Mouse (Mus musculus) liver, embryonic 14 days (tissue): ENCODE results near the gene Pdk2. TPM values are rescaled to one million over a fixed set of nuclear protein-coding genes. Genes with fewer than 3 reads are reported as not detected.

Experiments used
- polyA plus RNA-seq: library from polyadenylated mRNA; depleted of rRNA; stranded (reverse); fragments of >200 nt; gene quantifications from 2 replicates; pipeline ENCODE4 v1.2.3, GENCODE M21; 2012; rRNA removed

The Pdk2 gene
- 3.2 and 3.5 TPM in 2 replicates for polyA plus RNA-seq

DNA sequence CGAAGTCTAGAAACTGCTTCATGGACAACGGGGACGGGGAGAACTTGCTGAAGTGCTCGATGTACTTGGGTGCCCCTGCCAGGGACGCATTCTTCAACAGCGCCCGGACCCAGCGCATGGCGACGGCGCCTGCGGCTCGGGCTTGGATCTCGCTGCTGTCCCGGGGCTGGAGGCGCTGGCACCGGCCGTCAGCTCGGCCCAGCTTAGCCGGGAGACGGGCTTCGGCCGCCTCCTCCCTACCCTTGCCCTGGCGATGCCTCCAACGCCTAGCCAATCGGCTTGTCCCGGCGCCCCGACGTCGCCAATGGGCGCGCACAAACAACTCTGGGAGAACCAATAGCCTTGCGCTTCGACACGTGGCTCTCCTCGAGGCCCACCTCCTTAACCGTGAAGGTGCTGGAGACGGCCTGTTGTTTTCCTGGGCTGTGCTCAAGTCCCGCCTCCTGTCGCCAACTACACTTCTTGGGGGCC, at the start of gene Pdk2:
Pdk2 (minus strand) TSS at position 216 of the 471 bp plus-strand sequence.

DNA sequence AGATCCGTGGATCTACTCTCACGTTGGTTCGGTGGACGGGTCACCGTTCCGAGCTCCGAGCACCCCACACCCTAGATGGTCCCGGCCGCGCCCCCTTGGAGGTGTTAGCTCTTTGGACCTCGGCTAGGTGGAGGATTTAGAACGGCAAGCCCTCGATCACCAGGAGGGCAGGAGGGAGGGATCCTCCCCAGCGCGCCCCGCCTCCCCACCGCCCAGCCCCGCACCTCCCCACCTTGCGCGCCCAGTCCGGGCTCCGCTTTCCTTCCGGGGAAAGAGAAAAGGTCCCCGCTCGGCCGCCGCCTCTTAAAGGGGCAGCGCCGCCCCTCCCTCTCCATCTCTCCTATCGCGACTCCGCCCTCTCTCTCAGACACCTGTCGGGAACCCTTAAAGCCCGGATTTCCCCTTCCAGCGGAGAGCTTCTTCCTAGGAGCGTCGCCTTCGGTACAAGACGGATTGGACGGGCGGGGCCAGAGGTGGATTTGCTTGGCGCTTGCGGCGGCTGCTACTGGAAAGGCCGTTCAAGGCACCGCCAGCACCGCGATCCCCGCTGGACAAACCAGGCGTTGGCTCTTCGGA, 35.5 kb upstream of the Pdk2 start, which contains the start of gene Itga3:
Itga3 (minus strand) TSS at position 266 of the 576 bp plus-strand sequence.

DNA sequence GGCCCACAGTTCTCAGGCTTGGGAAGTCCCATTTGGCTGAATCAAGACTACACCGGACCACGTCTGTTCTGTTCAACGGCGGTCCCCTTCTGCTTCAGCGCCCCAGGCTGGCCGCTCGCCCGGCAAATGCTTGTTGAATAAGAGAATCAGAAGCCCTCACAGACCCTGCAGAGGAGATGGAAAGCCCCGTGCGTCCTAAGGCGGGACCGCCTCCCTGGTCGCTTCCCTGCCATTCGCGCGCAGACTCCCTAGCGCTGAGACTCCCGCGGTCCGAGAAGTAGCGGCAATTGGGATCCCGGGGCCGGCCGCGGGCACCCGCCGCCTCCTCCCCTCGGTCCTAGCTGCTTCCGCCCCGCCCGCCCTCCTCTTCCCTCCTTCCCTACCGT, 31.5 kb downstream of the Pdk2 start, which contains the start of gene Samd14:
Samd14 (plus strand) TSS at position 251 of the 386 bp plus-strand sequence.

DNA sequence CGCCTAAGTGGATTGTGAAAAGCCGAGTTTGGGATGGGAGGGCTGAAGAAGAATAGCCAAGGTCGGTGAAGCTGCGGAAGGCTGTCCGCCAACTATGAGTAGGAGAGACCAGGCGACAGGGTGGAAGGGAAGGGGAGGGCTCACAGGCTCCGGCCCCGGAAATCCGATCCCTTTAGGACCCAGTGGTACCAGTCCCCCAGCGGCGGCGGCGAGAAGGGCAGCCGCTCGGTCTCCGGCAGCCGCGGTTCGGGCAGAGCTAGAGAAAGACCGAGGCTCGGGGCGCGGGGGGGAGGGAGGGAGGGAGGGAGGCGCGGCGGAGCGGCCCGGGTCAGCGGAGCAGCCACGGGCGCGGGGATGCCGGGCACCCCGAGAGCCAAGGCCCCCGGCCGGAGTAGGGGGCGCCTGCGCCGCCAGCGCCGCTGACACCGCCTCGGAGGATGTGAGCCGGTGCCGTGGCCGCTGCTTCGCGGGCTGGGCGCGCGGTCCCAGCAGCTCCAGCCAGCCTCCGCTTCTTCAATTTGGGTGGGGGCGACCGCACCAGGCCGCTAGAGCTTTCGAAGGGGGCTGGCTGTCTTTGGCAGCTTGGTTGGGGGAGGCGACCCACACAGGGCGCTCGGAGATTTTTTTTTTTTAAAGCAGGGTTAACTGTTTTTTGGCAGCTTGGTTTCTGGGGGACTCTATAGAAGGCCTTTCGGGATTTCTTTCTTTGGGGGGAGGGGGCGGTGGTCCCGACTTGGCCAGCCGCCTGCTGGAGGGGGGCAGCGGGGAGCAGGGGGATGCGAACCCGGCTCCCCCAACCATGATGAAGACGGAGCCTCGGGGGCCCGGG, 50.2 kb downstream of the Pdk2 start, which contains the start of gene Ppp1r9b:
Ppp1r9b (plus strand) TSS at position 287 of the 829 bp plus-strand sequence.

Other genes starting within 250 kb of the Pdk2 start
- 10.2 and 23.4 TPM in 2 replicates for gene Col1a1, start 105.1 kb downstream of the Pdk2 start, polyA plus RNA-seq
- not detected in 2 replicates for gene Hils1, start 73.8 kb downstream of the Pdk2 start, polyA plus RNA-seq
- 0.23 TPM in 1 of 2 replicates, not detected in the other for gene Sgca, start 65.0 kb downstream of the Pdk2 start, polyA plus RNA-seq
- gene Ppp1r9b, start 50.3 kb downstream of the Pdk2 start, polyA plus RNA-seq: 15.3 and 16.2 TPM in 2 replicates
- 26.8 and 33.2 TPM in 2 replicates for gene Samd14, start 31.5 kb downstream of the Pdk2 start, polyA plus RNA-seq
- 1.8 TPM in 2 replicates for gene Itga3, start 35.4 kb upstream of the Pdk2 start, polyA plus RNA-seq
- 0.02 TPM in 1 of 2 replicates, not detected in the other for gene Dlx3, start 78.8 kb upstream of the Pdk2 start, polyA plus RNA-seq
- gene Dlx4, start 104.9 kb upstream of the Pdk2 start, polyA plus RNA-seq: 0.06 and 0.09 TPM in 2 replicates
- gene Tac4, start 220.2 kb upstream of the Pdk2 start, polyA plus RNA-seq: 0.03 TPM in 1 of 2 replicates, not detected in the other